Mouse (Mus musculus) MEL (cell line): ENCODE measurements at regions not wholly inside any gene's neighbourhood (a gene's known extent, or its start where the extent isn't known, plus 50 kb on each side); places are given as distances from the start of the nearest gene placed in this dataset.

ENCODE experiments used
- CTCF ChIP-seq, 3 experiments: IDR thresholded peaks in 2 of 3; conservative IDR thresholded peaks in 1 of 3; 2 replicates each; pipeline ENCODE4 v1.5.1; 2011 to 2012; ENCODE audit warnings: low read length in 3 of 3, low read depth in 2 of 3, mild to moderate bottlenecking in 2 of 3, improper control_type of control experiment in 1 of 3, inconsistent platforms in 1 of 3, mixed read lengths in 1 of 3, moderate library complexity in 1 of 3; ENCODE audit not compliant: control insufficient read depth in 1 of 3, insufficient read depth in 1 of 3, poor library complexity in 1 of 3, severe bottlenecking in 1 of 3
- MEF2A ChIP-seq: IDR thresholded peaks from 2 replicates; pipeline ENCODE4 v1.6.1; 2014; ENCODE audit warnings: low read depth, mild to moderate bottlenecking, inconsistent platforms, low read length, improper control_type of control experiment; ENCODE audit not compliant: poor library complexity, insufficient replicate concordance, severe bottlenecking; ENCODE audit errors: extremely low read depth
- MYC ChIP-seq: IDR thresholded peaks from 2 replicates; pipeline ENCODE4 v1.6.1; 2011; ENCODE audit warnings: low read depth, mild to moderate bottlenecking, low read length, improper control_type of control experiment, moderate library complexity
- NELFE ChIP-seq: IDR thresholded peaks from 2 replicates; pipeline ENCODE4 v1.6.1; 2011; ENCODE audit warnings: low read depth, low read length, improper control_type of control experiment
- POLR2A ChIP-seq, 2 experiments: IDR thresholded peaks; 2 replicates each; pipeline ENCODE4 v1.6.1; 2011 to 2012; ENCODE audit warnings: low read length in 2 of 2, mild to moderate bottlenecking in 2 of 2, control low read depth in 1 of 2, improper control_type of control experiment in 1 of 2, low read depth in 1 of 2, moderate library complexity in 1 of 2; ENCODE audit not compliant: control insufficient read depth in 1 of 2, insufficient read depth in 1 of 2, poor library complexity in 1 of 2
- POLR2AphosphoS5 ChIP-seq: IDR thresholded peaks from 2 replicates; pipeline ENCODE4 v1.6.1; 2012; ENCODE audit warnings: low read depth, borderline replicate concordance, mild to moderate bottlenecking, inconsistent platforms, low read length, moderate library complexity, mixed read lengths
- TAL1 ChIP-seq: IDR thresholded peaks from 2 replicates; pipeline ENCODE4 v1.6.1; 2012; ENCODE audit warnings: mild to moderate bottlenecking, inconsistent platforms, low read length, moderate library complexity, mixed read lengths
- TBP ChIP-seq: IDR thresholded peaks from 2 replicates; pipeline ENCODE4 v1.8.0; 2011; ENCODE audit warnings: low read depth, low read length, improper control_type of control experiment
- UBTF ChIP-seq: IDR thresholded peaks from 2 replicates; pipeline ENCODE4 v1.6.1; 2012; ENCODE audit warnings: low read depth, mild to moderate bottlenecking, inconsistent platforms, low read length, improper control_type of control experiment, moderate library complexity, borderline replicate concordance; ENCODE audit not compliant: insufficient read depth
- ZKSCAN1 ChIP-seq: IDR thresholded peaks from 2 replicates; pipeline ENCODE4 v1.6.1; 2012; ENCODE audit warnings: low read depth, mild to moderate bottlenecking, inconsistent platforms, low read length, improper control_type of control experiment, moderate library complexity

GRCm38 (mm10) chr5:54578519-54578918, 580.2 kb downstream of the Stim2 start:
- TF ChIP-seq POLR2AphosphoS5 (no peak), POLR2A (IDR thresholded peaks at IDR 0.05; ENCODE audit: control insufficient read depth in 1 of 2, insufficient read depth in 1 of 2, low read depth in 1 of 2, low read length in 2 of 2, poor library complexity in 1 of 2) (no peak), ZKSCAN1 (no peak), TAL1 (no peak), UBTF (no peak), TBP (no peak), NELFE (no peak), MEF2A (no peak), MYC (no peak), CTCF (IDR thresholded peaks at IDR 0.05 in 2 of 3, conservative IDR thresholded peaks at IDR 0.05 in 1 of 3; ENCODE audit: control insufficient read depth in 1 of 3, insufficient read depth in 1 of 3, low read depth in 2 of 3, low read length in 3 of 3, poor library complexity in 1 of 3, severe bottlenecking in 1 of 3) (no peak)
